Mouse (Mus musculus) layer of hippocampus, adult 11-12 months (tissue): Measurements from ENCODE around the gene Pxt1.

ENCODE experiments used
- DNase-seq: peaks from one replicate; pipeline ENCODE4 v3.0.0; 2022; ENCODE audit warnings: low spot score

Gene Pxt1

GRCm38 (mm10) chr17:28913940-28914339 is 29.7 kb downstream of the Pxt1 start:
- DNase-seq: no peak

GRCm38 (mm10) chr17:28913200-28913599 is 30.4 kb downstream of the Pxt1 start:
- no peak for DNase-seq

DNA sequence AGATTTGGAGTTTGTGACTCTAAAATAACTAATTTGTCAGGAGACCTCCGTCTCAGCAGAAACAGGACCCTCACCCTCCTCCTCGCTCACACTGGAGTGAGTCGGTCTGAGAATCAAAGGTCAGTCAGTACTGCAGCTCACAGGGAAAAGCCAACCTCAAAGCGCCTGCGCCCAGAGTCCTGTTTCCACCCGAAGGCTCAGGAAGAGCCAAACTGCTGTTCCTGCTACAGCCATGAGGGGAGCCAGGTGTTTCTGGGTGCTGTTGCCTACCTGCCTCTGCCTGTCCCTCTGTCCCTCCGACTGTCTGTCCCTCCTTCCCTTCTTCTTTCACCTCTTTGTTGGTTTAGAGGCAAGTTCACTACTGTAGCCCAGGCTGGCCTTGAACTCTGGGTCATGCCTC is 33.5 kb downstream of the Pxt1 start:
- DNase-seq: no peak

- peak; percentile 36 for DNase-seq
Observed at GRCm38 (mm10) chr17:28909252-28909941, 34.2 kb downstream of the Pxt1 start.

DNA sequence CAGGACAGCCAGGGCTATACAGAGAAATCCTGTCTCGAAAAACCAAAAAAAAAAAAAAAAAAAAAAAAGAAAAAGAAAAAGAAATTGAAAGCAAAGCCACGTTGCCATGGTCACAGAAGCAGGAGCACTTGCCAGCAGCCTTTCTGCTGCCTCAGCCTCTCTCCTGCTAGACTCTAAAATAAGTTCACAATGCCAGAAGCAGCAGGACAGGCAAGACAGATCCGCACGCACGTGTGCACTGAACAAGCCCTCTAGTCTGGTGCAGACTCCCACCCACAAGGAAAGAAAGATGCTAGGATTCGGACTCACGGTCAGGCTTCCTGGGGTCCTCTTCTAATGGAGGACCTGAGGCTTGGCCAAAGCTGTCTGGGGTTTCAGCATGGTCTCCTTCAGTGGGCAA is 35.7 kb downstream of the Pxt1 start:
- DNase-seq: peak; percentile 49

GRCm38 (mm10) chr17:28905377-28905916 is 38.2 kb downstream of the Pxt1 start:
- no peak for DNase-seq

DNA sequence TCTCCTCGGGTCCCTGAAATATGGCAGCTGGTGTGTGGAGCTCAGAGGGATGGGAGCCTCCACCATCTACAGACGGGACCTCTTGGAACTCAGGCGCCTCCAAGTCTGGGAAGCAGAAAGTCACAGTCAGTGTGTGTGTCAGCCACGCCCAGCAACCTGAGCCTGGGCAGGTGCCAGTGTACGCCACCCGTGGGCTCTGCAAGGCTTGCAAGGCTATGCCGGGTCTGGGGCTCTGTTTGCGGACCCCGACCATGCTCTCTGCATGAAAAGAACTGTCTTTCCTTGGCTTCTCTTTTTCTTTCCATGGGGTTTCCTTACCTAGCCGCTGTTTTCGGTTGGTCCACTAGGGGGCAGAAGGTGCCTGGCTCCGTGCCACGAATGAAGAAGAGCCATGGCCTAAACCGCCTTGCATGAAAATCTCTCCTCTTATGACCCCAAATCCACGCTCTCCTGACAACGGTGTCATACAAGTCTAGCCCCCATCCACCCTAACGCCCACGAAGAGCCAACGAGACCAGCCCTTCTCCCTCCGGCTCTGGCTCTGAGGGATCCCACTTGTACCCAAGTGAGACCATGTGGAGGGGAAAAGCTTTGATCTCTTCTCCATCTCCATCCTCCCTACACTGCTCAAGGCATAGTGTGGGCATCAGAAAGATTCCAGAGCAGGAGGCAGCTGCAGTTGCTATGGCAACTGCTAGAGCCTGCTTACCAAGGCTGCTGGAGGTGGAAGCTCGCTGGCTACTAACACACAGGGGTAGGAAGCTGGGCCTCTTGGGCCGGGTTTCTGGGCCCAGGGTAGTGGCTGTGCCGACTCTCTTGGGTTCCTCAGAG is 38.9 kb downstream of the Pxt1 start:
- DNase-seq: peak; percentile 62

GRCm38 (mm10) chr17:28901559-28901958 is 42.1 kb downstream of the Pxt1 start:
- DNase-seq: no peak

DNA sequence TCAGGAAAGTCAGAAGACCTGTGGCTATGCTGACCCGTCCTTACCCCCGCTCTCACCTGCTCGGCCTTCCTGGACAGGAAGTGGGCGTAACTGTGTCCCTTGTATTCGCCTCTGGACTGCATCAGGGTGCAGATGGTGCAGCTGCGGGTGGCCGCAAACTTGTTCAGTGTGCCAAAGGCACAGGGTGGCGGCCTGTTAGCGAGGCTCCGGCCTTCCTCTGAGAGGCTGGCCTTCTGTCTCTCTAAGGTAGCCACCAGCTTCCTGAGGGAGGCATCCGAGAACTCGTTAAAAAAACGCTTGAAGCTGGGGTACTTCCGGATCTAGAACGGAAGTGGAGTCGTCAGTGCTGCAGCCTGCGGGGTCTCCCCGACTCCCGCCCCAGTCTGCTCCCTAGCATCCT is 44.2 kb downstream of the Pxt1 start:
- DNase-seq: no peak

GRCm38 (mm10) chr17:28898249-28898648 is 45.4 kb downstream of the Pxt1 start:
- DNase-seq: no peak

- no peak for DNase-seq
Observed at GRCm38 (mm10) chr17:28897817-28898216, 45.8 kb downstream of the Pxt1 start.

GRCm38 (mm10) chr17:28896095-28896780 is 47.4 kb downstream of the Pxt1 start:
- no peak for DNase-seq

GRCm38 (mm10) chr17:28895217-28895875 is 48.3 kb downstream of the Pxt1 start:
- DNase-seq: no peak

DNA sequence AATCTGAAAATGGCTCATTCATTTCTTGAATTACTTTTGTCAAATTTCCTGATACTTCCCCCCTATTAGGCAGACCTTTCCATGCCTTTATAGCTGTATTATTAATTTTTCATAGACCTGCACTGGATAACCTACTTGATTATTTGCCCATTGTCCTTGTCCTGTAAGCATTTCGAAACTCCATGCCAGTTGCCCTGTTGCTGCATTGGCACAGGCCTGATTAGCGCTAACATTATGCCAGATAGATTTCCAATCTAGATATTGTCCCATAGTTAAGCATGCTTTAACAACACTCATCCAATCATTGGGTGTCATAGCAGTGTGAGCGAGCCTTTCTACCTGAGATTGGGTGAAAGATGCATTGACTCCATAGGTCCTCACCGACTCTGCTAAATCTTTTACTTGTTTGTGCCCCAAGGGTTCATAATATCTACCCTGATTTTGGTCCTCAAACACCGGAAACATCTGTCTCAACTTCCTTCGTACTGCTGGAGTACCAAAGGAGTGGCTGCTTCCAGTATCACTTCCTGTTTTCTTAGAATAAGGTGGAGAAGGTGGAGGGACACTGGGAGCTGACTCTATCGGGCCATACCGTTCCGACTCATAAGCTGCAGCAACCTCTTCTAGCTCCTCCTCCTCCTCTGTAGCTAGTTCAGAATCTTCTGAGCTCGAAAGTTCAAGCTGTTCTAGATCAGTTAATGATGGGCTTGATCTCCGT is 49.4 kb downstream of the Pxt1 start:
- DNase-seq: no peak

- no peak for DNase-seq
Observed at GRCm38 (mm10) chr17:28886266-28886665, 57.4 kb downstream of the Pxt1 start.

DNA sequence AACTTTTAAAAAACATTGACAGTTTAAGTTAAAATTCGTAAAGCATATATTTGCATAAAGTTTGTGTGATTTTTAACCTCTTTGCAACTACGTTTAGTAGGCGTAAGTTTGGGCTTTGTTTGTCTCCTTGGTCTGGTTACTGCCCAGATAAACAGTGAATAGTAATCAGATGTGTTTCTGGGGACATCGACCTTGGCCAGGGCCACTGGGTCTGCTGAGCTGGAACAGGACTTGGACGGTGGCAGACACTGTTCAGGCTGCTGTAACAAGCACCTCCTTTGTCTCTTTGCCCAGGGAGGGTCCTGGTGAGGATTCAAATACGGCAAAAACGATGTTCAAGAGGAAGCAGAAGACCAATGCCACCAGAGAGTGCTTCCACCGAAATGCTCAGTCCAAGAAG is 58.4 kb downstream of the Pxt1 start:
- no peak for DNase-seq
